Mouse (Mus musculus) midbrain, postnatal 0 days (tissue): ENCODE data around the gene Tamm41. TPM values are rescaled to one million over a fixed set of nuclear protein-coding genes. Genes with fewer than 3 reads are reported as not detected.

Experiments
- ATAC-seq: fragments of 200-750 bp; cut with Nextera tagmentation; 2 replicates; pipeline ENCODE4 v1.8.0; 2017; ENCODE audit warnings: moderate number of reproducible peaks, mild to moderate bottlenecking, moderate TSS enrichment, moderate library complexity; ENCODE audit not compliant: low FRiP score
- DNase-seq: peaks from one replicate; pipeline ENCODE4 v3.0.0-alpha.2; 2015; ENCODE audit warnings: low spot score
- H3K27ac ChIP-seq: fragments of 300-500 bp; sonication (generic); 2 replicates; pipeline ENCODE4 v1.5.1; 2014; ENCODE audit warnings: low read depth, mild to moderate bottlenecking, low read length, mixed read lengths
- H3K27me3 ChIP-seq: fragments of 300-500 bp; sonication (generic); 2 replicates; pipeline ENCODE4 v1.6.1; 2014; ENCODE audit warnings: low read length, control low read depth, mixed read lengths; ENCODE audit not compliant: insufficient read depth
- H3K36me3 ChIP-seq: fragments of 300-500 bp; sonication (generic); 2 replicates; pipeline ENCODE4 v1.6.1; 2014; ENCODE audit warnings: low read length, control low read depth, mixed read lengths; ENCODE audit not compliant: insufficient read depth
- H3K4me1 ChIP-seq: fragments of 300-500 bp; sonication (generic); 2 replicates; pipeline ENCODE4 v1.6.1; 2014; ENCODE audit warnings: mild to moderate bottlenecking, control low read depth, antibody characterized with exemption, low read length, mixed read lengths; ENCODE audit not compliant: insufficient read depth
- H3K4me2 ChIP-seq: fragments of 300-500 bp; sonication (generic); 2 replicates; pipeline ENCODE4 v1.6.1; 2014; ENCODE audit warnings: low read depth, mild to moderate bottlenecking, low read length, mixed read lengths; ENCODE audit not compliant: poor library complexity, severe bottlenecking
- H3K4me3 ChIP-seq: fragments of 300-500 bp; sonication (generic); 2 replicates; pipeline ENCODE4 v1.5.1; 2014; ENCODE audit warnings: low read depth, mild to moderate bottlenecking, low read length, moderate library complexity
- H3K9ac ChIP-seq: fragments of 300-500 bp; sonication (generic); replicated peaks from 2 replicates; pipeline ENCODE4 v1.6.1; 2014; ENCODE audit warnings: mild to moderate bottlenecking, low read length, moderate library complexity, mixed read lengths; ENCODE audit not compliant: poor library complexity, severe bottlenecking
- H3K9me3 ChIP-seq: fragments of 300-500 bp; sonication (generic); 2 replicates; pipeline ENCODE4 v1.6.1; 2016; ENCODE audit warnings: low read length, control low read depth
- CTCF ChIP-seq: IDR thresholded peaks from 2 replicates; pipeline ENCODE4 v1.5.1; 2016; ENCODE audit warnings: antibody characterized with exemption, mild to moderate bottlenecking
- WGBS: fragments of 180-500 bp; shearing (Covaris S2); extraction: QIAGEN DNeasy Blood & Tissue Kit; methylation state at CpG from one replicate; pipeline ENCODE4 v1.1.7; 2014; 5-methylcytosine and 5-hydroxymethylcytosine counted together
- polyA plus RNA-seq: library from polyadenylated mRNA; unstranded; fragments of >200 nt; fragmentation: Nextera tagmentation; extraction: Ambion mirVana; gene quantifications from 2 replicates; pipeline ENCODE4 v1.2.1, GENCODE M21; 2015
- total RNA-seq: library from RNA; depleted of rRNA; stranded (reverse); fragments of >200 nt; gene quantifications from 2 replicates; pipeline ENCODE4 v1.2.3, GENCODE M21; 2014

Gene Tamm41
- total and polyA plus RNA-seq, 2 experiments from 2014 or later, result 39.4 to 45.9 TPM

DNA sequence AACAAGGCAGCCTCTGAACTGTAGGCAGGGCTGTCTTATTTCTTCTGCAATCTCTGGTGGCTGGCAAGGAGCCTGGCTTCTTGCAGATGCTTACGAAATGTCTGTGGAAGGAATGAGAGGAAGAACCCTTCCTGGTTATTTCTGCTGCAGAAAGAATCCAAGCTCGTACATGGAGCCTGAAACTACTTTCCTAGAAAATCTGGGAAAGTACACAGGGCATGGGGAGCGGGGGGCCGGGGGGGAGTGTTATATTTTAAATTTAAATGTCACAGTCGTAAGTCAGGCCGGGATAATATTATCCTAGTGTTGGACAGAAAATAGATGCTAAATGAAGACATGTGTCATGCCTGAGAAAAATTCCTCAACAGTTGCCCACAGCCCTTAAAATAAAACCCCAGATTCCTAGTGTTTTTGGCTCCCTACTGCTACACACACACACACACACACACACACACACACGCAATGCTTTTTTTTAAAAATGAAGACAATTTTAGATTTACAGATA is 60.7 kb downstream of the Tamm41 start:
- no peak overlapping the region for H3K27ac ChIP-seq
- no peak for TF ChIP-seq CTCF
- H3K9ac ChIP-seq, result no peak overlapping the region
- no peaks in the 10 kb centered on the region for H3K4me1 ChIP-seq
- no peak overlapping the region for H3K4me3 ChIP-seq
- no peaks in the 10 kb centered on the region for H3K36me3 ChIP-seq
- no peak overlapping the region for H3K4me2 ChIP-seq
- DNase-seq, result no peak
- no peak for ATAC-seq
- whole genome bisulfite sequencing, result 89% methylated on average over 7 of the region's 7 CpGs
- no peaks in the 10 kb centered on the region for H3K27me3 ChIP-seq
- H3K9me3 ChIP-seq, result no peaks in the 10 kb centered on the region

- Histone ChIP-seq H3K36me3 (no peaks in the 10 kb centered on the region), H3K27ac (no peak overlapping the region), H3K4me1 (no peaks in the 10 kb centered on the region), H3K27me3 (no peaks in the 10 kb centered on the region), H3K4me2 (no peak overlapping the region), H3K4me3 (no peak overlapping the region), H3K9ac (no peak overlapping the region), H3K9me3 (no peaks in the 10 kb centered on the region)
- ATAC-seq, result no peak
- TF ChIP-seq CTCF, result no peak
- DNase-seq, result no peak
- WGBS, result 97% methylated on average over 1 of the region's 1 CpGs
Observed at GRCm38 (mm10) chr6:114974331-114974730, 63.3 kb downstream of the Tamm41 start.

- 71% methylated on average over 1 of the region's 1 CpGs for WGBS
- H3K4me2 ChIP-seq, result no peak overlapping the region
- no peak overlapping the region for H3K27ac ChIP-seq
- no peaks in the 10 kb centered on the region for H3K36me3 ChIP-seq
- DNase-seq (no peak), ATAC-seq (no peak)
- no peaks in the 10 kb centered on the region for H3K4me1 ChIP-seq
- TF ChIP-seq CTCF, result no peak
- no peaks in the 10 kb centered on the region for H3K27me3 ChIP-seq
- H3K9me3 ChIP-seq, result no peaks in the 10 kb centered on the region
- no peak overlapping the region for H3K4me3 ChIP-seq
- H3K9ac ChIP-seq, result no peak overlapping the region
Observed at GRCm38 (mm10) chr6:114972988-114973387, 64.7 kb downstream of the Tamm41 start.

DNA sequence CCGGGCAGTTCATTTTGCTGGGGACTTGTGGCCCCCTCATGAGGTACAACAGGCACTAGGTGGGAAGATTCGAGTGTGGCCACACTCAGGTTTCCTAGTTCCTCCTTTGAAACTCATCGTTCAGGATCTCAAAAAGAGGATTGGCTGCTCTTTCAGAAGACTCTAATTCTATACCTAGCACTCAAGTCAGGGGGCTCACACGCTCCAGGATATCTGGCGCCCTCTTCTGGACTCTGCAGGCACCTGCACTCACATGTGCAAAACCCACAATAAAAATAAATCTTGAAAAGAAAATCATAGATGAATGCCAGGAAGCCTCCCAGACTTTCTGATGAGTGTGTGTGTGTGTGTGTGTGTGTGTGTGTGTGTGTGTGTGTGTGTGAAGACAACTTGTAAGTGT is 66.8 kb downstream of the Tamm41 start:
- 68% methylated on average over 5 of the region's 5 CpGs for WGBS
- ATAC-seq, result no peak
- peak; percentile 65 for TF ChIP-seq CTCF

DNA sequence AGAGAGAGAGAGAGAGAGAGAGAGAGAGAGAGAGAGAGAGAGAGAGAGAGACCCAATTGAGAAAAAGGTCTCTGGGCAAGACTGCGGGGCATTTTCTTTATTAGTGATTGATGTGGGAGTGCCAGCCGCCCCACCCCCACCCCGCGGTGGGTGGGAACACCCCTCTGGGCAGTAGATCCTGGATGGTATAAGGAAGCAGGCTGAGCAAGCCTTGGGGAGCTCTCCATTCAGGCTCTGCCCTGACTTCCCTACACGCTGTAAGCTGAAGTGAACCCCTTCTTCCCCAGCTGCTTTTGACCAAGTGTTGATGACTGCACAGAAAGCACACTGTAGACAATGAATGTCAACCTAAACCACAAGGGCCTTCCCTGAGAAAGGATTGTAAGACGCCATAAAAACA is 67.3 kb downstream of the Tamm41 start:
- no peaks in the 10 kb centered on the region; the same call in 1 of the 2 replicates for H3K27me3 ChIP-seq
- H3K9ac ChIP-seq, result no peak overlapping the region
- 0 out of 2 replicates have a peak overlapping the region, but pooled peaks have one; percentile 78 for H3K4me3 ChIP-seq
- H3K9me3 ChIP-seq, result no peaks in the 10 kb centered on the region
- H3K27ac ChIP-seq, result no peak overlapping the region
- no peak for TF ChIP-seq CTCF
- H3K4me1 ChIP-seq, result no peaks in the 10 kb centered on the region
- 28% methylated on average over 6 of the region's 6 CpGs for WGBS
- H3K36me3 ChIP-seq, result no peaks in the 10 kb centered on the region
- ATAC-seq, result no peak
- H3K4me2 ChIP-seq, result peak overlapping the region; percentile 94
- DNase-seq, result no peak

More for the DNA sequence above, 66.8 kb downstream of the Tamm41 start:
- Histone ChIP-seq H3K27ac (no peak overlapping the region), H3K4me3 (no peak overlapping the region), H3K9ac (no peak overlapping the region), H3K4me2 (no peak overlapping the region), H3K27me3 (no peaks in the 10 kb centered on the region; the same call in 1 of the 2 replicates), H3K4me1 (no peaks in the 10 kb centered on the region), H3K9me3 (no peaks in the 10 kb centered on the region), H3K36me3 (no peaks in the 10 kb centered on the region)
- no peak for DNase-seq

DNA sequence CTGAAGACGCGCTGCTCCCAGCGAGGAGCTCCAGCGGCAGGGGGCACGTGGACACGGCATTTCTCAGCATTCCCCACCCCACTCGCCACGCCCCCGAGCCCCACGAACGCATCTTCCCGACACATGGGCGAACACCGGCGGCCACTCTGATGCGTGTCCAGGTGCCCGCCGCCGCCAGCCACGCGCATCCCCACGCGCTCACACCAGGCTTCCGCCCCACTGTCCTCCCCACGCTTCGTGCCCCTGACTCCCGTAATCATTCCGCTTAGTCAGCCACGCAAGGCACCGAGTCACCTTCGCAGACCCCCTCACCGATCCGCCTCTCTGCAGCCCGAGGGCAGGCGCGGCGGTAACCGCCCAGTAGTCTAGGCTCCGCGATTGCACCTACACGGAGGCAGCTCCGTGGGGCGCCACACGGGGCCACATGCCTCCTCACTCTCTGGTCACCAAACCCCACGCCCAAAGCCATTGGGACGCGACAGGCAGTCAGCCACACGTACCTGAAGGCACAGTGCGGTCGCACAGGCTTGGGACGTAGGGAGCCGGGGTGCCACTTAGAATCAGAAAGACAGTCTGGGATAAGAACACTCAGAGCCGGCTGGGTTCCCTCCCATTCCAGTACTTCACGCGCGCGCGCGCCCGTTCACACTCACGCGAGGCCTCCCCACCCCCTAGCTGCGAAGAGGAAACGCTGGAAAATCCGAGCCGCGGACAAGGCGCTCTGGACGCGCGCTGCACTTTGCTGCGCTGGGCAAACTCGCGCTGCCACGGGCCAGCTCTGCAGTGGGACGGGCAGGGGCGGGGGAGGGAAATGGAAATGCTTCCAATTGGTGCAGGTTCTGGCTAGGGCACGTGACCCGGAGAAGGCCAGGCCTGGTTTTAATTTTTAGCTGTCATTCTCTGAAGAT is 68.2 kb downstream of the Tamm41 start, which contains the start of gene Vgll4:
TSS of gene Vgll4 (minus strand) at position 782 of the 908 bp plus-strand sequence.
- Histone ChIP-seq H3K4me1 (no peaks in the 10 kb centered on the region; the same call in 1 of the 2 replicates), H3K27ac (peak within 1 kb of the TSS; percentile 72), H3K9me3 (no peaks in the 10 kb centered on the region), H3K27me3 (no peaks in the 10 kb centered on the region; the same call in 1 of the 2 replicates), H3K4me3 (peak within 1 kb of the TSS; percentile 78), H3K36me3 (no peaks in the 10 kb centered on the region), H3K9ac (peak within 1 kb of the TSS; percentile 87), H3K4me2 (peak within 1 kb of the TSS; percentile 94)
- WGBS, result under 1% methylated on average over 76 of the region's 79 CpGs
- TF ChIP-seq CTCF, result peak; percentile 59
- DNase-seq, result peak; percentile 77
- peak; percentile 75 for ATAC-seq
